Mouse (Mus musculus) CH12.LX (cell line): Measurements from ENCODE around the gene Cpsf6. TPM values are rescaled to one million over a fixed set of nuclear protein-coding genes. Genes with fewer than 3 reads are reported as not detected.

Source experiments
- DNase-seq: peaks from one replicate; pipeline ENCODE4 v3.0.0-alpha.2; 2013; ENCODE audit errors: extremely low read depth
- H3K27ac ChIP-seq: 2 replicates; pipeline ENCODE4 v1.5.1; 2012; ENCODE audit warnings: low read depth, mild to moderate bottlenecking, control low read depth, moderate library complexity; ENCODE audit not compliant: insufficient read depth
- H3K27me3 ChIP-seq: replicated peaks from 2 replicates; pipeline ENCODE3; 2012; ENCODE audit warnings: inconsistent platforms
- H3K36me3 ChIP-seq, 2 experiments: replicated peaks in 1 of 2; 2 replicates each; pipeline versions ENCODE3 to v1.6.1; 2012; ENCODE audit warnings: inconsistent platforms in 1 of 2, low read length in 1 of 2, mild to moderate bottlenecking in 1 of 2, mixed read lengths in 1 of 2, moderate library complexity in 1 of 2; ENCODE audit not compliant: control insufficient read depth in 1 of 2, insufficient read depth in 1 of 2
- H3K4me1 ChIP-seq, 2 experiments: 2 replicates each; pipeline ENCODE4 v1.6.1; 2012; ENCODE audit warnings: inconsistent platforms in 1 of 2, moderate library complexity in 1 of 2; ENCODE audit not compliant: insufficient read depth in 2 of 2, control insufficient read depth in 1 of 2
- H3K4me2 ChIP-seq: 2 replicates; pipeline ENCODE4 v1.6.1; 2012; ENCODE audit warnings: low read depth, mild to moderate bottlenecking, control low read depth; ENCODE audit not compliant: poor library complexity, insufficient read depth, severe bottlenecking
- H3K4me3 ChIP-seq, 3 experiments: fragments of 150-350 bp in 1 of 3; sonication (generic) in 1 of 3; replicated peaks in 1 of 3; 2 replicates each; pipeline versions ENCODE3 to v1.5.1; 2011 to 2012; ENCODE audit warnings: low read depth in 2 of 3, low read length in 2 of 3, mild to moderate bottlenecking in 2 of 3, moderate library complexity in 2 of 3, control low read depth in 1 of 3, improper control_type of control experiment in 1 of 3, inconsistent platforms in 1 of 3, mixed read lengths in 1 of 3; ENCODE audit not compliant: poor library complexity in 1 of 3
- H3K79me2 ChIP-seq: replicated peaks from 2 replicates; pipeline ENCODE4 v1.6.1; 2012; ENCODE audit warnings: mild to moderate bottlenecking, moderate library complexity; ENCODE audit not compliant: control insufficient read depth, poor library complexity, insufficient read depth, severe bottlenecking; ENCODE audit errors: extremely low read depth
- H3K9ac ChIP-seq: 2 replicates; pipeline ENCODE4 v1.6.1; 2012; ENCODE audit warnings: low read depth, mild to moderate bottlenecking, control low read depth, moderate library complexity; ENCODE audit not compliant: insufficient read depth
- H3K9me3 ChIP-seq: replicated peaks from 2 replicates; pipeline ENCODE3; 2012; ENCODE audit warnings: low read length, inconsistent platforms, mixed read lengths
- CTCF ChIP-seq, 2 experiments: IDR thresholded peaks in 1 of 2; conservative IDR thresholded peaks in 1 of 2; 2 replicates each; pipeline ENCODE4 v1.5.1; 2011 to 2012; ENCODE audit warnings: low read depth in 2 of 2, low read length in 2 of 2, improper control_type of control experiment in 1 of 2, inconsistent platforms in 1 of 2, mild to moderate bottlenecking in 1 of 2, moderate library complexity in 1 of 2
- ELF1 ChIP-seq: IDR thresholded peaks from 2 replicates; pipeline ENCODE4 v1.6.1; 2014; ENCODE audit warnings: low read depth, mild to moderate bottlenecking, inconsistent platforms, low read length, improper control_type of control experiment
- GABPA ChIP-seq: IDR thresholded peaks from 2 replicates; pipeline ENCODE4 v1.6.1; 2012; ENCODE audit warnings: low read depth, low read length, improper control_type of control experiment, inconsistent platforms; ENCODE audit not compliant: insufficient replicate concordance
- IRF4 ChIP-seq: IDR thresholded peaks from 2 replicates; pipeline ENCODE4 v1.6.1; 2014; ENCODE audit warnings: low read depth, mild to moderate bottlenecking, inconsistent platforms, low read length, improper control_type of control experiment
- JUN ChIP-seq: IDR thresholded peaks from 2 replicates; pipeline ENCODE4 v1.6.1; 2011; ENCODE audit warnings: low read depth, mild to moderate bottlenecking, low read length, improper control_type of control experiment, moderate library complexity; ENCODE audit not compliant: insufficient read depth
- KAT2A ChIP-seq: IDR thresholded peaks from 2 replicates; pipeline ENCODE4 v1.6.1; 2012; ENCODE audit warnings: low read length, improper control_type of control experiment, inconsistent platforms; ENCODE audit not compliant: insufficient replicate concordance
- MEF2A ChIP-seq: IDR thresholded peaks from 2 replicates; pipeline ENCODE4 v1.6.1; 2014; ENCODE audit warnings: low read depth, mild to moderate bottlenecking, inconsistent platforms, low read length, improper control_type of control experiment, borderline replicate concordance
- NELFE ChIP-seq: IDR thresholded peaks from 2 replicates; pipeline ENCODE4 v1.6.1; 2011; ENCODE audit warnings: low read depth, low read length, improper control_type of control experiment
- NRF1 ChIP-seq: IDR thresholded peaks from 2 replicates; pipeline ENCODE4 v1.6.1; 2014; ENCODE audit warnings: low read depth, mild to moderate bottlenecking, inconsistent platforms, low read length, improper control_type of control experiment, moderate library complexity
- RCOR1 ChIP-seq: conservative IDR thresholded peaks from 2 replicates; pipeline ENCODE4 v1.6.1; 2012; ENCODE audit warnings: low read depth, mild to moderate bottlenecking, inconsistent platforms, low read length, improper control_type of control experiment
- TCF12 ChIP-seq: IDR thresholded peaks from 2 replicates; pipeline ENCODE4 v1.6.1; 2014; ENCODE audit warnings: low read depth, mild to moderate bottlenecking, inconsistent platforms, low read length, improper control_type of control experiment
- USF2 ChIP-seq: conservative IDR thresholded peaks from 2 replicates; pipeline ENCODE4 v1.6.1; 2011; ENCODE audit warnings: low read depth, low read length, improper control_type of control experiment
- ZKSCAN1 ChIP-seq: IDR thresholded peaks from 2 replicates; pipeline ENCODE4 v1.6.1; 2012; ENCODE audit warnings: low read depth, inconsistent platforms, low read length, improper control_type of control experiment, borderline replicate concordance
- dilution Hi-C: fragments of 300-500 bp; cut with MboI; formaldehyde crosslinking; loops from 2 replicates; pipeline ENCODE4 v1.14.3; 2020; ENCODE audit warnings: low sequenced_read_pairs; ENCODE audit not compliant: extremely low pct_unique_long_range_greater_than_20kb, extremely low pct_ligation_motif_present
- in situ Hi-C: fragments of 300-500 bp; cut with MboI; formaldehyde crosslinking; loops from 3 replicates; pipeline ENCODE4 v1.14.3; 2019; ENCODE audit warnings: low sequenced_read_pairs, low pct_ligation_motif_present, low pct_unique_long_range_greater_than_20kb, mixed read lengths
- polyA plus RNA-seq: library from polyadenylated mRNA; unstranded; fragments of >175 nt; gene quantifications from 2 replicates; pipeline ENCODE4 v1.2.1, GENCODE M21; 2012; ENCODE audit warnings: low read depth; ENCODE audit not compliant: insufficient read length
- total RNA-seq, 2 experiments: library from RNA; depleted of rRNA; stranded (reverse); fragments of 300-350 nt in 1 of 2; fragments of >200 nt in 1 of 2; gene quantifications; 2 replicates each; pipeline ENCODE4 v1.2.3; 2012 to 2014

The Cpsf6 gene
- total and polyA plus RNA-seq, 3 experiments, result 87.6 to 114 (median 99.5) TPM

DNA sequence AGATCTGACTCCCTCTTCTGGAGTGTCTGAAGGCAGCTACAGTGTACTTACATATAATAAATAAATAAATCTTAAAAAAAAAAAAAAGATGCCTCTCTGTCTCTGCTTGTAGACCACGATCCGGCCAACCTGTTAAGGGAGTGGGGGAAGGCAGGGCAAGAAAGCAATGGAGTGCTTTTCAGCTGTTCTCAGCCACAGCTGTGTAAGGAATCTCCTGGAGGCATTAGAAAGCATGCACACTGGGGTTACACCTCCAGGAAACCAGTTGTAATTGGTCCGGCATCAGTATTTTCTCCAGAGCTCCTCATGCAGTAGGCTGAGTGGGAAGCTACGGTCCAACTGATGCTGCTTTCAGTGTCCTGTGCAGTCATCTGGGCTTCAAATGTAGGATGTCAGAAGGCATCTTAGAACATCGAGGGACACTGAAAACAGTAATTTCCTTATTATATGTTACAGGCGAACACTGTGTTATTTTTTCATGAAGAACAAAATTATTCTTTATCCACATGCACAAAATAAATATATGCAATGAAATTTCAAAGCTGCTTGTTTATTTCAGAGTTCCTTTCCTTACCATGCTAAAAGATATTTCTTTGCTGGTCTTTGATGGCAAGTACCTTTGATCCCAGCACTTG lies 42.5 kb upstream of the Cpsf6 start:
- dilution Hi-C loops, result no loop called here
- peaks cover 4 to 8% of the 10 kb centered on the region in 2 experiments for H3K4me1 ChIP-seq

DNA sequence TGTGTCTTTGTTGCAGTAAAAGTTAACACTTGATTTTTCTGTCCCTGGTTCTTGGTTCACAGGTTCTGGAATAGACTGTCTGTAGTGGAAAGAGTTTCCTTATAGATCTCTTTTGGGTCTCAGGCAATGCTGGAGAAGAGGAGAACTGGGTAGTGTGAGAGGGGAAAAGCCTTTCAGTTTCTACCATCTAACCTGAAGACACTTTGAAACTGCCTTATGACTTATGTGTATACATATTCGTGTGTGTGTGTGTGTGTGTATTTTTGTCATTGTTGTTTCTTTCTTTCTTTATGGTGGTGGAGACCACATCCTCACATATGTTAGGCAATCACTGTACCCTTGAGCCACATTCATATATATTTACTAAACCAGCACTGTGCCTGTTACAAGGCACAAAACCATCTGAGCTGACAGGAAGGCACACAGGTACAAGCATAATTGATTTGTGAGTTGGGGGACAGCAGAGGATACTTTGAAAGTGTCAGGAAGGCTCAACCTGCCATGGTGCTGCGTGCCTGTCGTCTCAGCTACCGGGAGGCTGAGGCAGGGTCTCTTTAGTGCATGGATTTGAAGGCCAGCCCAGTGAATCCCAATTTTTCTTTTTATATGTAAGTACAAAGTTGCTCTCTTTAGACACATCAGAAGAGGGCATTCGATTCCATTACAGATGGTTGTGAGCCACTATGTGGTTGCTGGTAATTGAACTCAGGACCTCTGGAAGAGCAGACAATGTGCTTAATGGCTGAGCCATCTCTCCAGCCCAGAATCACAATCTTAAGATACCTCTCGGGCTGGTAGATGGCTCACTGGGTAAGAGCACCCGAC lies 41.7 kb upstream of the Cpsf6 start:
- dilution Hi-C loops, result no loop called here
- Histone ChIP-seq H3K79me2 (no peaks in the 10 kb centered on the region), H3K27me3 (no peaks in the 10 kb centered on the region), H3K4me3 (no peak overlapping the region), H3K9ac (no peak overlapping the region), H3K9me3 (no peaks in the 10 kb centered on the region), H3K4me1 (peaks cover 6 to 8% of the 10 kb centered on the region in 2 experiments), H3K36me3 (no peaks in the 10 kb centered on the region), H3K4me2 (no peak overlapping the region), H3K27ac (no peak overlapping the region)
- in situ Hi-C loops, result no loop called here
- TF ChIP-seq JUN (no peak), CTCF (conservative IDR thresholded peaks at IDR 0.05 in 1 of 2, IDR thresholded peaks at IDR 0.05 in 1 of 2; ENCODE audit: low read depth in 2 of 2, low read length in 2 of 2) (no peak), NELFE (no peak), GABPA (no peak), RCOR1 (no peak), MEF2A (no peak), TCF12 (no peak)
- DNase-seq, result no peak

More for the DNA sequence above, 42.5 kb upstream of the Cpsf6 start:
- Histone ChIP-seq H3K27me3 (no peaks in the 10 kb centered on the region), H3K4me3 (no peak overlapping the region), H3K27ac (no peak overlapping the region), H3K79me2 (no peaks in the 10 kb centered on the region), H3K9ac (no peak overlapping the region), H3K9me3 (no peaks in the 10 kb centered on the region), H3K4me2 (no peak overlapping the region), H3K36me3 (no peaks in the 10 kb centered on the region)
- in situ Hi-C loops, result no loop called here
- no peak for DNase-seq
- TF ChIP-seq NRF1 (no peak), ELF1 (no peak), KAT2A (no peak), IRF4 (no peak), USF2 (no peak), ZKSCAN1 (no peak), MEF2A (no peak)
